Comparison of ENCODE assay signal across 8 mouse cellular contexts in genomic region chr14:21824938-21825337, GRCm38 (mm10). TPM values are rescaled to one million over a fixed set of nuclear protein-coding genes. Genes with fewer than 3 reads are reported as not detected.
DNase-seq lines count a peak whose midpoint lies in the region; ATAC-seq and TF ChIP-seq lines count a peak whose summit lies in the region.

Gene Vdac2, plus strand, starts transcription at chr14:21825238.

- H3K36me3 ChIP-seq in lung, postnatal 0 days (ENCODE audit: insufficient read depth, low read length), result no peaks in the 10 kb centered on the region
- H3K36me3 ChIP-seq in embryonic facial prominence, embryonic 15.5 days, result no peaks in the 10 kb centered on the region
- no peaks in the 10 kb centered on the region for H3K36me3 ChIP-seq in heart, postnatal 0 days (replicated peaks; ENCODE audit: control insufficient read depth, insufficient read depth, low read length)
- H3K36me3 ChIP-seq in limb, embryonic 10.5 days, result no peaks in the 10 kb centered on the region
- no peaks in the 10 kb centered on the region for H3K36me3 ChIP-seq in neural tube, embryonic 15.5 days

- no peak for ATAC-seq in lung, postnatal 0 days
- ATAC-seq in embryonic facial prominence, embryonic 15.5 days (ENCODE audit: insufficient number of reproducible peaks, low FRiP score, low TSS enrichment, low read depth), result no peak
- ATAC-seq in heart, postnatal 0 days (ENCODE audit: insufficient read depth, low read depth), result no peak
- no peak for ATAC-seq in neural tube, embryonic 15.5 days (ENCODE audit: low FRiP score)

- peak within 1 kb of the TSS; percentile 33; the same call in 1 of the 2 replicates for H3K27ac ChIP-seq in lung, postnatal 0 days (ENCODE audit: low read length)
- H3K27ac ChIP-seq in embryonic facial prominence, embryonic 15.5 days (replicated peaks), result no peak within 1 kb of the TSS
- peak within 1 kb of the TSS; percentile 98 for H3K27ac ChIP-seq in heart, postnatal 0 days (ENCODE audit: low read depth)
- H3K27ac ChIP-seq in limb, embryonic 10.5 days, result no peak within 1 kb of the TSS
- no peak within 1 kb of the TSS for H3K27ac ChIP-seq in neural tube, embryonic 15.5 days (replicated peaks)

- H3K27me3 ChIP-seq in lung, postnatal 0 days (replicated peaks; ENCODE audit: insufficient read depth, low read length), result no peaks in the 10 kb centered on the region
- H3K27me3 ChIP-seq in embryonic facial prominence, embryonic 15.5 days, result no peaks in the 10 kb centered on the region
- no peaks in the 10 kb centered on the region for H3K27me3 ChIP-seq in heart, postnatal 0 days (ENCODE audit: control insufficient read depth, insufficient read depth, low read length)
- no peaks in the 10 kb centered on the region for H3K27me3 ChIP-seq in limb, embryonic 10.5 days (ENCODE audit: low read depth, poor library complexity, severe bottlenecking)
- H3K27me3 ChIP-seq in neural tube, embryonic 15.5 days (replicated peaks), result no peaks in the 10 kb centered on the region

- 68% methylated on average over 2 of the region's 2 CpGs for WGBS in lung, postnatal 0 days
- WGBS in embryonic facial prominence, embryonic 15.5 days, result 74% methylated on average over 2 of the region's 2 CpGs
- 79% methylated on average over 2 of the region's 2 CpGs for WGBS in heart, postnatal 0 days
- 81% methylated on average over 2 of the region's 2 CpGs for WGBS in limb, embryonic 10.5 days
- 93% methylated on average over 2 of the region's 2 CpGs for WGBS in neural tube, embryonic 15.5 days

- TF ChIP-seq EP300 in lung, postnatal 0 days (IDR thresholded peaks at IDR 0.05), result no peak
- no peak for TF ChIP-seq EP300 in heart, postnatal 0 days (IDR thresholded peaks at IDR 0.05; ENCODE audit: low read depth)

- no peaks in the 10 kb centered on the region for H3K9me3 ChIP-seq in lung, postnatal 0 days (ENCODE audit: low read length)
- no peaks in the 10 kb centered on the region for H3K9me3 ChIP-seq in embryonic facial prominence, embryonic 15.5 days (replicated peaks)
- no peaks in the 10 kb centered on the region for H3K9me3 ChIP-seq in heart, postnatal 0 days (replicated peaks; ENCODE audit: control insufficient read depth, low read length)
- H3K9me3 ChIP-seq in limb, embryonic 10.5 days (replicated peaks), result no peaks in the 10 kb centered on the region
- H3K9me3 ChIP-seq in neural tube, embryonic 15.5 days (replicated peaks), result no peaks in the 10 kb centered on the region

- no peak for TF ChIP-seq CTCF in lung, postnatal 0 days (IDR thresholded peaks at IDR 0.05)
- TF ChIP-seq CTCF in heart, postnatal 0 days (IDR thresholded peaks at IDR 0.05; ENCODE audit: low read depth), result no peak

- no peak within 1 kb of the TSS for H3K9ac ChIP-seq in lung, postnatal 0 days (replicated peaks; ENCODE audit: low read depth)
- H3K9ac ChIP-seq in embryonic facial prominence, embryonic 15.5 days, result no peak within 1 kb of the TSS
- no peak within 1 kb of the TSS for H3K9ac ChIP-seq in heart, postnatal 0 days (replicated peaks; ENCODE audit: low read depth, low read length)
- no peak within 1 kb of the TSS for H3K9ac ChIP-seq in neural tube, embryonic 15.5 days (replicated peaks)

- H3K4me1 ChIP-seq in lung, postnatal 0 days (ENCODE audit: insufficient read depth, low read depth, low read length), result peaks cover 20% of the 10 kb centered on the region; the same call in 1 of the 2 replicates
- 0 out of 2 replicates have a peak, but pooled peaks cover 7% of the 10 kb centered on the region for H3K4me1 ChIP-seq in embryonic facial prominence, embryonic 15.5 days
- H3K4me1 ChIP-seq in heart, postnatal 0 days (ENCODE audit: control insufficient read depth, insufficient read depth), result peaks cover 46% of the 10 kb centered on the region
- H3K4me1 ChIP-seq in limb, embryonic 10.5 days, result peaks cover 7% of the 10 kb centered on the region; the same call in 1 of the 2 replicates
- 0 out of 2 replicates have a peak, but pooled peaks cover 5% of the 10 kb centered on the region for H3K4me1 ChIP-seq in neural tube, embryonic 15.5 days

- H3K4me2 ChIP-seq in lung, postnatal 0 days (replicated peaks; ENCODE audit: low read depth, low read length), result no peak within 1 kb of the TSS
- H3K4me2 ChIP-seq in embryonic facial prominence, embryonic 15.5 days (replicated peaks), result no peak within 1 kb of the TSS
- no peak within 1 kb of the TSS for H3K4me2 ChIP-seq in heart, postnatal 0 days (ENCODE audit: low read depth, low read length)
- H3K4me2 ChIP-seq in neural tube, embryonic 15.5 days, result no peak within 1 kb of the TSS

- DNase-seq in lung, postnatal 0 days (ENCODE audit: low spot score), result no peak
- DNase-seq in lung, postnatal 36 days, result no peak
- DNase-seq in heart, postnatal 0 days (ENCODE audit: low spot score), result peak; percentile 5
- no peak for DNase-seq in limb, embryonic 10.5 days (ENCODE audit: low spot score)
- no peak for DNase-seq in urinary bladder, adult 18-20 months (ENCODE audit: low spot score in 2 of 2)
- no peak for DNase-seq in embryo, embryonic 10 days (ENCODE audit: low spot score)

- H3K4me3 ChIP-seq in lung, postnatal 0 days (ENCODE audit: low read depth, low read length), result no peak within 1 kb of the TSS
- H3K4me3 ChIP-seq in embryonic facial prominence, embryonic 15.5 days (replicated peaks), result no peak within 1 kb of the TSS
- no peak within 1 kb of the TSS for H3K4me3 ChIP-seq in heart, postnatal 0 days (ENCODE audit: low read depth, low read length)
- H3K4me3 ChIP-seq in limb, embryonic 10.5 days, result no peak within 1 kb of the TSS
- H3K4me3 ChIP-seq in neural tube, embryonic 15.5 days (replicated peaks), result no peak within 1 kb of the TSS

RNA-seq across cellular contexts. Expression of gene Vdac2, which starts in this region (rescaled TPM):
- 220 and 221 TPM in 2 replicates for polyA plus RNA-seq in lung, postnatal 0 days (2015; fragmentation: Nextera tagmentation; extraction: Ambion mirVana)
- 221 and 226 TPM in 2 replicates for polyA plus RNA-seq in embryonic facial prominence, embryonic 15.5 days (2015; fragmentation: Nextera tagmentation; extraction: Ambion mirVana)
- total RNA-seq in heart, postnatal 0 days (2014; rRNA removed; ENCODE audit: low replicate concordance), result 619 and 692 TPM in 2 replicates
- polyA plus RNA-seq in heart, postnatal 0 days (2015; fragmentation: Nextera tagmentation; extraction: Ambion mirVana), result 660 and 663 TPM in 2 replicates
- polyA plus RNA-seq in limb, embryonic 10.5 days (2016; fragmentation: Nextera tagmentation; extraction: Ambion mirVana), result 301 and 316 TPM in 2 replicates
- polyA plus RNA-seq in neural tube, embryonic 15.5 days (2015; fragmentation: Nextera tagmentation; extraction: Ambion mirVana), result 299 and 307 TPM in 2 replicates

Comparison
In these comparisons a context has a peak if more than half of its experiments do, and no peak if none do; other contexts are left out.
1. H3K27ac ChIP-seq: peak in lung, postnatal 0 days (single experiment) and heart, postnatal 0 days (single experiment); none in embryonic facial prominence, embryonic 15.5 days (single experiment), limb, embryonic 10.5 days (single experiment) and neural tube, embryonic 15.5 days (single experiment).